Mouse (Mus musculus) kidney, adult 11 months (tissue): ENCODE results near the gene Comtd1.

Experiments used
- DNase-seq: peaks from one replicate; pipeline ENCODE4 v3.0.0; 2022

Gene Comtd1

GRCm38 (mm10) chr14:21848166-21849154, at the start of gene Comtd1:
Gene Comtd1, minus strand, starts transcription at chr14:21848977.
- peak; percentile 91 for DNase-seq

- DNase-seq: no peak
These were observed 43.5 kb upstream of the Comtd1 start for GRCm38 (mm10) chr14:21892341-21892659.

- DNase-seq: no peak
These were observed 43.0 kb upstream of the Comtd1 start for GRCm38 (mm10) chr14:21891581-21892340.

GRCm38 (mm10) chr14:21890430-21890829, 41.7 kb upstream of the Comtd1 start:
- DNase-seq: no peak

GRCm38 (mm10) chr14:21866816-21867215, 18.0 kb upstream of the Comtd1 start:
- DNase-seq: no peak

- no peak for DNase-seq
These were observed 17.5 kb upstream of the Comtd1 start for GRCm38 (mm10) chr14:21866291-21866690.

- DNase-seq: no peak
These were observed 8.1 kb upstream of the Comtd1 start for GRCm38 (mm10) chr14:21856886-21857285.

- DNase-seq: no peak
These were observed 7.2 kb upstream of the Comtd1 start for GRCm38 (mm10) chr14:21855961-21856360.

- DNase-seq: no peak
These were observed 5.5 kb upstream of the Comtd1 start for GRCm38 (mm10) chr14:21854271-21854670.

GRCm38 (mm10) chr14:21853456-21854109, 4.8 kb upstream of the Comtd1 start:
- peak; percentile 61 for DNase-seq

GRCm38 (mm10) chr14:21851996-21852791, 3.4 kb upstream of the Comtd1 start:
- DNase-seq: no peak

GRCm38 (mm10) chr14:21850419-21851127, 1.8 kb upstream of the Comtd1 start:
- no peak for DNase-seq

- DNase-seq: no peak
These were observed 994 bp upstream of the Comtd1 start for GRCm38 (mm10) chr14:21849524-21850418.

GRCm38 (mm10) chr14:21847381-21848165, 1.2 kb downstream of the Comtd1 start:
- DNase-seq: peak; percentile 36

GRCm38 (mm10) chr14:21846827-21847380, 1.9 kb downstream of the Comtd1 start:
- DNase-seq: no peak

- DNase-seq: no peak
These were observed 5.5 kb downstream of the Comtd1 start for GRCm38 (mm10) chr14:21843263-21843662.

- DNase-seq: no peak
These were observed 6.8 kb downstream of the Comtd1 start for GRCm38 (mm10) chr14:21841819-21842592.

GRCm38 (mm10) chr14:21838336-21839017, 10.3 kb downstream of the Comtd1 start:
- no peak for DNase-seq
